Mouse (Mus musculus): Measurements from ENCODE around the gene Vmn1r200. TPM values are rescaled to one million over a fixed set of nuclear protein-coding genes. Genes with fewer than 3 reads are reported as not detected.
"Not testable (repeated sequence)": the region's sequence is repeated elsewhere in the genome, so short reads cannot be mapped to it uniquely, and the experiment has no call there.

The Vmn1r200 gene
- polyA plus RNA-seq (2015; fragmentation: Nextera tagmentation; extraction: Ambion mirVana), result not detected in 2 replicates

DNA sequence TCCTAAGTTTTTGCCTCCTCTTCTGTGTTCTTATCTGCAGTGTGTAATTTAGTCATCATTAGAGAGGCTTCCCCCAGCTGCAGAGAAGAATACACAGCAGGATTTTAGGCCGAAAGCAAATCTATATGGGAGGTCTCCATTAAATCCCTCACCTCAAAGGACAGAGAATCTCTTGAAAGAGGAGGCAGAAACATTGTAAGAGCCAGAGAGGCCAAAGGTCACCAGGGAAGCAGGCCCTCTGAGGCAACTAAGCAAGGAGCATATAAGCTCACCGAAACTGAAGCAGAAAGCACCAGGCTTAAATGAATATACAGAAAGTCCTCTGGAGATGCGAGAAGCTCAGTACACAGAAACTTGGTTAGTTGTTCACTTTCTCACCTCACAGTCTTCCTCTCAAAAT lies at the start of gene Vmn1r200:
Gene Vmn1r200 (plus strand): TSS at position 301 of the 400 bp plus-strand sequence.
- no peak for ATAC-seq (replicated peaks; ENCODE audit: extremely low read depth, insufficient read depth, low FRiP score)
- no peak within 1 kb of the TSS for H3K4me2 ChIP-seq (ENCODE audit: low read depth, low read length)
- no peaks in the 10 kb centered on the region for H3K4me1 ChIP-seq (ENCODE audit: control insufficient read depth, insufficient read depth, low read length)
- no peaks in the 10 kb centered on the region for H3K27me3 ChIP-seq (ENCODE audit: control insufficient read depth, insufficient read depth, low read length)
- H3K36me3 ChIP-seq (ENCODE audit: control insufficient read depth, insufficient read depth), result no peaks in the 10 kb centered on the region
- H3K27ac ChIP-seq (ENCODE audit: low read length), result no peak within 1 kb of the TSS
- WGBS, result 80% methylated on average over 3 of the region's 3 CpGs
- no peaks in the 10 kb centered on the region for H3K9me3 ChIP-seq (replicated peaks; ENCODE audit: control insufficient read depth, low read length)
- H3K4me3 ChIP-seq (ENCODE audit: low read length), result no peak within 1 kb of the TSS
- no peak within 1 kb of the TSS for H3K9ac ChIP-seq (ENCODE audit: low read length)

DNA sequence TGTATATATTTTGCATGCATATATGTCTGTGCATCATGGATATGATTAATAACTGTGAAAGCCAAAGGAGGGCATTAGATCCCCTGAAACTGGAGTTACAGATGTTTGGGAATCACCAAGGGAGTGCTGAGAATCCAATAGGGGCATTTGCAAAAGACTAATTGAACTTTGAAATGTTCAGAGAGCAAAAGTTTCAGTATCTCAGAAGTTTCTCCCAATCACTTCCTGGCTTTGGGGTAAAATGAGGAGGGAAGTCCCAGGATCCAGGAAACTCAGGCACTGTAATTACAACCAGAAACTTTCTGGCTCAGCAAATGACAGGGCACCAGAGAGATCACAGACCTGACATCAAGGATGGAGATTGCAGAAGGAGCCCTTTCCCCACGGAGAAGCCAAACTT lies 40.1 kb upstream of the Vmn1r200 start, which contains the start of gene Vmn1r198:
Gene Vmn1r198 (plus strand): TSS at position 301 of the 400 bp plus-strand sequence.
- Histone ChIP-seq H3K36me3 (ENCODE audit: control insufficient read depth, insufficient read depth) (no peaks in the 10 kb centered on the region), H3K27me3 (ENCODE audit: control insufficient read depth, insufficient read depth, low read length) (no peaks in the 10 kb centered on the region), H3K9me3 (replicated peaks; ENCODE audit: control insufficient read depth, low read length) (no peaks in the 10 kb centered on the region), H3K4me2 (ENCODE audit: low read depth, low read length) (no peak within 1 kb of the TSS), H3K27ac (ENCODE audit: low read length) (no peak within 1 kb of the TSS), H3K4me1 (ENCODE audit: control insufficient read depth, insufficient read depth, low read length) (no peaks in the 10 kb centered on the region), H3K9ac (ENCODE audit: low read length) (no peak within 1 kb of the TSS), H3K4me3 (ENCODE audit: low read length) (no peak within 1 kb of the TSS)
- 30% methylated on average over 1 of the region's 1 CpGs for WGBS
- no peak for ATAC-seq (replicated peaks; ENCODE audit: extremely low read depth, insufficient read depth, low FRiP score)

DNA sequence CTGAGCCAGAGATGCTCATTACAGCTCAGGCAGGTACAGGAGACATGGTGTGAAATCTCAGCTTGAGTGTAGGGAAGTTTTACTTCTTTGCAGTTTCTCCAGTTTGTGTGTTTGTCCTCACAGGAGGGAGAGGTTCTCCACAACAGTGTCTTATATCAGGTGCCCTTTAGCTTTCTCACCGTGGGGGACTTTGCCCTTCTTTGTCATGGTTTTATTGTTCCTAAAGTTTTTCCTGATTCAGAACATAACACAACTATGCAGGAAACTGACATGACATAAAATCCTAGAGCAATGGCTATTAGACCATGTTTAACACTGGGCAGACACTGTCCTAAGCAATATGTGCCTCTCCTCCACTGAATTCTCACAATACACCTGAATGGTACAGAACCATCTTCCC lies 39.4 kb upstream of the Vmn1r200 start:
- Histone ChIP-seq H3K36me3 (ENCODE audit: control insufficient read depth, insufficient read depth) (no peaks in the 10 kb centered on the region), H3K27ac (ENCODE audit: low read length) (no peak overlapping the region), H3K9me3 (replicated peaks; ENCODE audit: control insufficient read depth, low read length) (no peaks in the 10 kb centered on the region), H3K4me3 (ENCODE audit: low read length) (no peak overlapping the region), H3K4me1 (ENCODE audit: control insufficient read depth, insufficient read depth, low read length) (no peaks in the 10 kb centered on the region), H3K27me3 (ENCODE audit: control insufficient read depth, insufficient read depth, low read length) (no peaks in the 10 kb centered on the region), H3K9ac (ENCODE audit: low read length) (no peak overlapping the region), H3K4me2 (ENCODE audit: low read depth, low read length) (no peak overlapping the region)
- 85% methylated on average over 1 of the region's 1 CpGs for WGBS
- no peak for ATAC-seq (replicated peaks; ENCODE audit: extremely low read depth, insufficient read depth, low FRiP score)

DNA sequence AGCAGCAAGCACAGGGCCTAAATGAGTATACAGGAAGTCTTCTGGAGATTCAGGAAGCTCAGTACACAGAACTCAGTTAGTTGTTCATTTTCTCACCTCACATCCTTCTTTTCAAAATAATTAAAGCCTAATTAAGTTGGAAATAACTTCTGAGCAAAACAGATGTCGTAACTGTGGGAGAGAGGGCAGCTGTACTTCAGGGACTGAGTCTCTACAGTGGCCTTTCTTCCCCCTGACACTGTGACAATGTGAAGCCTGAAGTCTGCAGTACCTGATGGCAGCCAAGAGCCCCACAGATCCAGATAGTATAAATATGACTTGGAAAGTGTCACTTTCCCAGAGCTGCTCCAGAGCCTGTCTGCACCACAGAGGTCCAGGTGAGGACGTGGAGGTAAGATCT lies 10.7 kb upstream of the Vmn1r200 start, which contains the start of gene Vmn1r199:
Gene Vmn1r199 (plus strand): TSS at position 301 of the 400 bp plus-strand sequence.
- WGBS, result 77% methylated on average over 2 of the region's 2 CpGs
- H3K9ac ChIP-seq (ENCODE audit: low read length), result no peak within 1 kb of the TSS
- no peak within 1 kb of the TSS for H3K27ac ChIP-seq (ENCODE audit: low read length)
- H3K4me2 ChIP-seq (ENCODE audit: low read depth, low read length), result no peak within 1 kb of the TSS
- H3K4me3 ChIP-seq (ENCODE audit: low read length), result no peak within 1 kb of the TSS
- no peaks in the 10 kb centered on the region for H3K36me3 ChIP-seq (ENCODE audit: control insufficient read depth, insufficient read depth)
- H3K9me3 ChIP-seq (replicated peaks; ENCODE audit: control insufficient read depth, low read length), result no peaks in the 10 kb centered on the region
- no peak for ATAC-seq (replicated peaks; ENCODE audit: extremely low read depth, insufficient read depth, low FRiP score)
- H3K4me1 ChIP-seq (ENCODE audit: control insufficient read depth, insufficient read depth, low read length), result peaks cover 6% of the 10 kb centered on the region
- H3K27me3 ChIP-seq (ENCODE audit: control insufficient read depth, insufficient read depth, low read length), result no peaks in the 10 kb centered on the region

DNA sequence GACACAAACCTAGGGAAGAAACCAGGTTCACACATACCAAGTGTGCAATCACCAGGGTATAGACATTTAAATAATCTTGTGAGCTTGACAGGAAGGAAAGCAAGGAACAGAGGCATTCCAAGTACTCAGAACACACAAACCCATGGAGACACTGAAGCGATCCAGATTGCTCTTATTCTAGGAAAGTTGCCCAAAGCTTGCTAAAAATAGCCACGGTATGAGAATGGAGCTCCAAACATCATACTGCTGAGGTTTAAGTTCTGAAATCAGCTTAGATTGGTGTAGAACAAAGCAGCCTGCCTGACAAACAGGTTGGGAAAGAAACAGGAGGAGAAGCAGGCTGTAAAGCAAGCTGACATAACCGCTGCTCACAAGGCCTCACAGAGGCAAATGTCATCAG lies 9.0 kb upstream of the Vmn1r200 start:
- H3K27me3 ChIP-seq (ENCODE audit: control insufficient read depth, insufficient read depth, low read length); H3K4me1 ChIP-seq (ENCODE audit: control insufficient read depth, insufficient read depth, low read length); H3K4me2 ChIP-seq (ENCODE audit: low read depth, low read length); H3K9me3 ChIP-seq (replicated peaks; ENCODE audit: control insufficient read depth, low read length); H3K36me3 ChIP-seq (ENCODE audit: control insufficient read depth, insufficient read depth); ATAC-seq (replicated peaks; ENCODE audit: extremely low read depth, insufficient read depth, low FRiP score); H3K9ac ChIP-seq (ENCODE audit: low read length); H3K4me3 ChIP-seq (ENCODE audit: low read length): not testable (repeated sequence)
- WGBS, result 22% methylated on average over 3 of the region's 3 CpGs
- H3K27ac ChIP-seq (ENCODE audit: low read length), result peak overlapping the region; percentile 57

DNA sequence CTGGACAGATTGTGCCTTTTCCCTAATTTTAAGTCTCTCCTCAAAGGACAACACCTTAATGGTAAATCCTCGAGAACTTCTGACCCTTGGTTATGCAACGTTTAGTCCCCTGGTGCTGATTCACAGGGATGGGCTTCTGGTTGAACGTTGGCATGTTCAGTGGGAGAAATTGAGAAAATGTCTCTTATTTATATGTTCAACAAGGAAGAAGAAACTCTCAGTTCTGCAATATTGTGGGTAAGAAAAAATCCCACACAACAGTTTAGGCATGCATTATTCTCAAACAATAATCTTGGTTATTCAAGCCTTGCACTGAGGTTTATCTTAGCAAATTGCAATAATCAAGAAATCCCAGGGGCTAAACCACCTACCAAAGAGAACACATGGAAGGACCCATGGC lies 6.8 kb upstream of the Vmn1r200 start:
- ATAC-seq (replicated peaks; ENCODE audit: extremely low read depth, insufficient read depth, low FRiP score), result no peak
- peaks cover 6% of the 10 kb centered on the region for H3K4me1 ChIP-seq (ENCODE audit: control insufficient read depth, insufficient read depth, low read length)
- no peaks in the 10 kb centered on the region for H3K9me3 ChIP-seq (replicated peaks; ENCODE audit: control insufficient read depth, low read length)
- no peak overlapping the region for H3K4me3 ChIP-seq (ENCODE audit: low read length)
- no peaks in the 10 kb centered on the region for H3K36me3 ChIP-seq (ENCODE audit: control insufficient read depth, insufficient read depth)
- H3K4me2 ChIP-seq (ENCODE audit: low read depth, low read length), result no peak overlapping the region
- H3K9ac ChIP-seq (ENCODE audit: low read length), result no peak overlapping the region
- no peaks in the 10 kb centered on the region for H3K27me3 ChIP-seq (ENCODE audit: control insufficient read depth, insufficient read depth, low read length)
- 70% methylated on average over 3 of the region's 3 CpGs for WGBS
- H3K27ac ChIP-seq (ENCODE audit: low read length), result no peak overlapping the region

DNA sequence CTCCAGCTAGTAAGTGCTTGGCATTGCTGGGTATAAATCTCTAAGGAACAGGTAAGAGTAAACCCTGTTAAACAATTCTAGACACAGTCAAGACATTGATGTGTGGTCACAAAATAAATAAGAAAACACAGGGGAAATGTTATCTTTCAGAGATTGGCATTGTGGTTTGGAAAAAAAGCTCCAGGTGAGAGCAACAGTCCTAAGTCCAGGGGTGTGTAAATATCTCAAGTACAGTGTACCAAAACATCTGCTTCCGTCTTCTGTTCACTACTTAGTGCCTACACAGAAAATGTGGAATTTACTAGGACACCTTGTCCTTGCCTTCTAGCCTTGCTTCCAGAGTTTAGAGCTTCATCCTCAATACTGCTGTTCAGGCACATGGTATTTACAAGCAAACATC lies 3.1 kb upstream of the Vmn1r200 start:
- Histone ChIP-seq H3K4me3 (ENCODE audit: low read length) (no peak overlapping the region), H3K4me1 (ENCODE audit: control insufficient read depth, insufficient read depth, low read length) (no peaks in the 10 kb centered on the region), H3K27ac (ENCODE audit: low read length) (no peak overlapping the region), H3K36me3 (ENCODE audit: control insufficient read depth, insufficient read depth) (no peaks in the 10 kb centered on the region), H3K9ac (ENCODE audit: low read length) (no peak overlapping the region), H3K27me3 (ENCODE audit: control insufficient read depth, insufficient read depth, low read length) (no peaks in the 10 kb centered on the region), H3K9me3 (replicated peaks; ENCODE audit: control insufficient read depth, low read length) (no peaks in the 10 kb centered on the region), H3K4me2 (ENCODE audit: low read depth, low read length) (no peak overlapping the region)
- WGBS, result 76% methylated on average over 1 of the region's 1 CpGs
- no peak for ATAC-seq (replicated peaks; ENCODE audit: extremely low read depth, insufficient read depth, low FRiP score)

DNA sequence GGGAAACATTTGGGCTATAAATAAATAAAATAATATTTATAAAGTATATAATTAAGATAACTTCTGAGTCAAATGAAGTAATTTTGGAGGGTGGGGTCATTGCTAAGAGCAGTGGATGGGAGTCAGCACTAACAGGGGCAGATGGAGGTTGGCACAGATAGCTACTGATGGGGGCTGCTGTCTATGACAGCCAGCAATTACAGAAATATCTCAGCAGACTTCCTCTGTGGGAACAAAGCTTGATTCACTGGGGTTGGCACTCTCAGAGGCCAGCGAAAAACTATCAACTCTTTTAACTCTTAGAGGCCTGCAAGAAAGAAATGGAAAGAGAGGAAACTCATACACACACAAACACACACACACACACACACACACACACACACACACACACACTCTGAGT lies 12.8 kb downstream of the Vmn1r200 start:
- Histone ChIP-seq H3K27me3 (ENCODE audit: control insufficient read depth, insufficient read depth, low read length) (no peaks in the 10 kb centered on the region), H3K27ac (ENCODE audit: low read length) (no peak overlapping the region), H3K36me3 (ENCODE audit: control insufficient read depth, insufficient read depth) (no peaks in the 10 kb centered on the region), H3K4me1 (ENCODE audit: control insufficient read depth, insufficient read depth, low read length) (no peaks in the 10 kb centered on the region), H3K4me3 (ENCODE audit: low read length) (no peak overlapping the region), H3K9ac (ENCODE audit: low read length) (no peak overlapping the region), H3K4me2 (ENCODE audit: low read depth, low read length) (no peak overlapping the region), H3K9me3 (replicated peaks; ENCODE audit: control insufficient read depth, low read length) (peaks cover 6% of the 10 kb centered on the region)
- 53% methylated on average over 1 of the region's 1 CpGs for WGBS
- ATAC-seq (replicated peaks; ENCODE audit: extremely low read depth, insufficient read depth, low FRiP score), result no peak

Data from heart, embryonic 16.5 days (tissue).